Mouse (Mus musculus): Measurements from ENCODE around the gene Trmt1. TPM values are rescaled to one million over a fixed set of nuclear protein-coding genes. Genes with fewer than 3 reads are reported as not detected.

Trmt1 gene
- polyA plus RNA-seq, 1 experiment from 2014 or later, result 61.5 TPM

DNA sequence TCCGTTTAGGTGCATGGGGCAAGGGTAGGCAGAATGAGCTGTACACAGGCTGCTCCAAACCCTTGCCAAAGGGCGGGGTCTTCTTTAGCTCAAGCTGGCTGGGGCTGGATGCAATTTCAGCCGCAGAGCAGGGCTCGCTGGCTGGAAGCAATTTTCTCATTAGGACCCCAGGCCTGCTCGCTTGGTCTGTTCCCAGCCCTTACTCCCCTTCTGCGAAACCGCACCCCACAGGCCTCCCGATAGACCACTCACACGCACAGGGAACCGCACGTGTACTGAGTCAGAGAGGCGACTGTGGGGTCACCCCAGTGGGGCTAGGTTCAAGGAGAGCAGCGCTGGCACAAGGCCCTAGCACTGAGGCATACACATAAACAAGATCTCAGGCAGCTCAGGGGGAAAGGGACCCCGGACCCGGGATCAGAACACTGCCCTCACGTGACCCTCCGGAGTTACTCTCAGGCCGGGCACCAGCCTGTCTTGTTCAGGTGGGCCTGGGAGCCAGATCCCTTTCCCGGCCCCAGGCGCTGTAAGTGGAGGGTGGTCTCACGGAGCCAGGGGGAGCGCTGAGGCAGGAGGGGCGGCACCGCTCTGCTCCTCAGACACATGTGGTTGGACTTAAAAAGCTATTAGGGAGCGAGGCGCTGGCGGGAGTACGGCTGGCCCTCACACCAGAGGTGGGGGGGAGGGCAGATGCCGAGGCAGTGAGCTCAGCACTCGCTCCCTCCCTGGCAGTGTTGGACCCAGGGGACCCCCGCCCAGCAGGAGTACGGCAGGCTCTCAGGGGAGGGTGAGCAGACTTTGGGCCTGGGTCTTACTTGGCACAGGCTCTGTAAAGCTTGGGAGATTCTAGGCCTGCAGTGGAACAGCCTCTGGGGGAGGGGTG lies 56.3 kb downstream of the Trmt1 start:
- 1% methylated on average over 32 of the region's 32 CpGs for WGBS
- peak; percentile 76 for ATAC-seq (replicated peaks; ENCODE audit: insufficient number of reproducible peaks, low FRiP score, low TSS enrichment, low read depth)
- Histone ChIP-seq H3K9me3 (replicated peaks; ENCODE audit: control insufficient read depth, low read length) (no peaks in the 10 kb centered on the region), H3K4me2 (ENCODE audit: low read depth, low read length) (peak overlapping the region; percentile 30), H3K9ac (replicated peaks; ENCODE audit: low read length) (peak overlapping the region; percentile 34), H3K4me3 (ENCODE audit: low read depth, low read length) (no peak overlapping the region), H3K4me1 (ENCODE audit: control insufficient read depth, insufficient read depth, low read length) (peaks cover 62% of the 10 kb centered on the region), H3K27me3 (ENCODE audit: control insufficient read depth, insufficient read depth, low read length) (peaks cover 42% of the 10 kb centered on the region), H3K36me3 (replicated peaks; ENCODE audit: control insufficient read depth, insufficient read depth, low read depth, low read length) (no peaks in the 10 kb centered on the region), H3K27ac (replicated peaks; ENCODE audit: low read depth, low read length) (peak overlapping the region; percentile 99)
- DNase-seq (ENCODE audit: low spot score), result peak; percentile 93

DNA sequence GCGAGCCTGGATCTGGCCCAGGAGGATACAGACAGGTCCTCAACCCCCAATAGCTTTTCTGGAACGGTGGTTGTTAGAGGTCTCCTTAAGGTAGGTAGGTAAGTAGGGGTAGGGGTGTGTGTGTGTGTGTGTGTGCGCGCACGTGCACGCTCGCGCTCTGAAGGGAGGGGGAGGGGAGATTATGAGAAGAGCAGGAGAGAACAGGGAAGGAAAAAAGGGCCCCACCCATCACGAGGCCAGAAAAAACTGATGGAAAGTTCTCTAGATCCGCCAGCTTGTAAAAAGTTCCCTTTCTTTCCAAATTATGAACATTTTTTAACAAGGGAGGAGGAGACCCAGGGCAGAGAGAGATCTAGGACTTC lies 56.9 kb downstream of the Trmt1 start:
- Histone ChIP-seq H3K9ac (replicated peaks; ENCODE audit: low read length) (peak overlapping the region; percentile 1), H3K4me1 (ENCODE audit: control insufficient read depth, insufficient read depth, low read length) (peaks cover 56% of the 10 kb centered on the region), H3K27me3 (ENCODE audit: control insufficient read depth, insufficient read depth, low read length) (peaks cover 38% of the 10 kb centered on the region), H3K4me2 (ENCODE audit: low read depth, low read length) (peak overlapping the region; percentile 30), H3K27ac (replicated peaks; ENCODE audit: low read depth, low read length) (peak overlapping the region; percentile 99), H3K9me3 (replicated peaks; ENCODE audit: control insufficient read depth, low read length) (no peaks in the 10 kb centered on the region), H3K36me3 (replicated peaks; ENCODE audit: control insufficient read depth, insufficient read depth, low read depth, low read length) (no peaks in the 10 kb centered on the region), H3K4me3 (ENCODE audit: low read depth, low read length) (no peak overlapping the region)
- DNase-seq (ENCODE audit: low spot score) (no peak), ATAC-seq (replicated peaks; ENCODE audit: insufficient number of reproducible peaks, low FRiP score, low TSS enrichment, low read depth) (no peak; the same call in 1 of the 2 replicates)
- 2% methylated on average over 10 of the region's 10 CpGs for WGBS

DNA sequence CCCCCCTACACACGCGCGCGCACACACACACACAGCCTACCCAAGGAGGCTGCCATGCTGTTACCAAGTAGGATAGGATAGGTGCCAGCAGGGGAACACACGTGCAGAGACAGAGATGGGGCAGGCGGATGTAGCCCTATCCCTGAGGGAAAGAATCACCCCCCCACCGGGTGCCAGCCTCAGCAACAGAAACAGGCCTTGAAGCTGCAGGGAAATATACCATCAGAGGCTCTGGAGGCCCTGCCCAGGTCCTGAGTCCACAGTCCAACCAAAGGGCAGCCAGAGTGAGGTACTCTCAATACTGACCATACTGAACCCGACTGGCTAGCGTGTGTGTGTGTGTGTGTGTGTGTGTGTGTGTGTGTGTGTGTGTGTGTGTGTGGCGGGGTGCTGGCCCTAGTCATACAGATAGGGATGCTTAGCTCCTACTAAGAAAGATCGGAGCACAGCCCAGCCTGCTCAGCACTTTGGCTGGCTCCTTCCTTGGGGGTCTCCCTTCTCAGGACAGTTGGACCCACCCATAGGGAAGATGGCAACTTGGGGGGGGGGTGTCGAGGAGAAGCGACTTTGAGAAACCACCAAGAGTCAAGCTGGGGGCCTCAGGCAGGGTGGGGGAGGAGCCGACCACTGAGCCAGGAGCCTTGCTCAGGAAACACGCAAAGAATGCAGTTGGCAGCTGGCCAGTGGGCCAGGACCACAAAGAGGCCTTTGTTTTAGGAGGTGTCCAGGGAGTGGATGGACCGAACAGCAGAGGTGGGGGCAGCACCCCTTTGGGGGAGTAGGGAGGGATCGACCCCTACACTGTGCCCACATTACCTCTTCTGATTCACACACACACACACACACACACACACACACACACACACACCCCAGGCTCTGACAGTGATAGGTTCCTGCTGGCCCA lies 57.7 kb downstream of the Trmt1 start:
- H3K4me1 ChIP-seq (ENCODE audit: control insufficient read depth, insufficient read depth, low read length), result peaks cover 50% of the 10 kb centered on the region
- peak; percentile 49; the same call in 1 of the 2 replicates for ATAC-seq (replicated peaks; ENCODE audit: insufficient number of reproducible peaks, low FRiP score, low TSS enrichment, low read depth)
- peak; percentile 91 for DNase-seq (ENCODE audit: low spot score)
- 1% methylated on average over 17 of the region's 17 CpGs for WGBS
- peak overlapping the region; percentile 30 for H3K4me2 ChIP-seq (ENCODE audit: low read depth, low read length)
- peaks cover 37% of the 10 kb centered on the region for H3K27me3 ChIP-seq (ENCODE audit: control insufficient read depth, insufficient read depth, low read length)
- H3K9me3 ChIP-seq (replicated peaks; ENCODE audit: control insufficient read depth, low read length), result no peaks in the 10 kb centered on the region
- no peaks in the 10 kb centered on the region for H3K36me3 ChIP-seq (replicated peaks; ENCODE audit: control insufficient read depth, insufficient read depth, low read depth, low read length)
- H3K9ac ChIP-seq (replicated peaks; ENCODE audit: low read length), result peak overlapping the region; percentile 37
- H3K4me3 ChIP-seq (ENCODE audit: low read depth, low read length), result 0 out of 2 replicates have a peak overlapping the region, but pooled peaks have one; percentile 5
- peak overlapping the region; percentile 99 for H3K27ac ChIP-seq (replicated peaks; ENCODE audit: low read depth, low read length)

DNA sequence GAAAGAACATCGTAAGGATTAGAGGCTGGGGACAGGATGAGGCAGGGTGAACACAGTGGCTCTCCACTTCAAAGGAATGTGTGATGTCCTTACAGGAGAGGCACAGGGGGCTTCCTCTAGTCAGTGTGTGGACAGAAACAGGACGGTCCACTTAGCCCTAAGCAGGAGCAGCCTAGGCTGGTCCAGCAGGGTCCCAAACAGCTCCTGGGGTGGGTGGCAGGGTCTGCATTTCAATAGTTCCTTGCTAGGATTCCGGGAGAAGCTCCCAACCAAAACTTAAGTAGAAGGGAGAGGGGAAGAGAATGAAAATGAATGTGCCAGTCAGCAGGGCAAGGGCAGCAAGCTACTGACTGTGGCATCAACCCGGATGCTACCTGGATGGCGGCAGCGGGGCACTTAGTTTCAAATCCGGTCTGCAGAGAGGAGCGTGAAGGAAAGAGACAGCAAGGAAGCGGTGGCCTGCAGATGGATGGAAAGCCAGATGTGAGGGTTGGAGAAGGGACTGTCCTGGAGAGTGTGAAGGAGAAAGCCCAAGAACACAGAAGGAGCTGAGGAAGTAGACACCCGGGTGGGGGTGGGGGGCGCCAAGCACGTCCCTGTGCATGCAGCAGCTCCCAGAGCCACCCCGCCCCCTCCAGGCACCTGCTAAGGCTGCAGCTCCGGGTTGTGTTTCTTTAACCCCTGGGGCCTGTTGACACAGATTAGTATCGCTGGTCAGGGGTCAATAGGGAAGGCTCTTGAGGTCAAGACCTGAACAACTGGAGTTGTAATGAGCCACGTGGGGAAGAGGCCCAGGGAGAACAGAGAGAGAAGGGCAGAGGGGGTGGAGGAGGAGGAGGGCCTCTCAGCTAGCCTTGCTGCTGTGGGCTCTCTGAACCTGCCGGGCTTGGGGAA lies 59.2 kb downstream of the Trmt1 start:
- Histone ChIP-seq H3K9me3 (replicated peaks; ENCODE audit: control insufficient read depth, low read length) (no peaks in the 10 kb centered on the region), H3K27me3 (ENCODE audit: control insufficient read depth, insufficient read depth, low read length) (peaks cover 45% of the 10 kb centered on the region), H3K4me1 (ENCODE audit: control insufficient read depth, insufficient read depth, low read length) (peaks cover 46% of the 10 kb centered on the region), H3K27ac (replicated peaks; ENCODE audit: low read depth, low read length) (peak overlapping the region; percentile 99), H3K9ac (replicated peaks; ENCODE audit: low read length) (peak overlapping the region; percentile 32), H3K36me3 (replicated peaks; ENCODE audit: control insufficient read depth, insufficient read depth, low read depth, low read length) (no peaks in the 10 kb centered on the region), H3K4me3 (ENCODE audit: low read depth, low read length) (no peak overlapping the region), H3K4me2 (ENCODE audit: low read depth, low read length) (no peak overlapping the region)
- ATAC-seq (replicated peaks; ENCODE audit: insufficient number of reproducible peaks, low FRiP score, low TSS enrichment, low read depth) (no peak), DNase-seq (ENCODE audit: low spot score) (peak; percentile 75)
- WGBS, result under 1% methylated on average over 17 of the region's 17 CpGs

Other genes with a start within 250 kb of the Trmt1 start
- gene Ier2, start 23.5 kb upstream of the Trmt1 start, polyA plus RNA-seq (2014; fragmentation: Nextera tagmentation; extraction: Ambion mirVana), result 86.9 and 89.6 TPM in 2 replicates
- 21.0 and 21.1 TPM in 2 replicates for gene Nacc1, start 1.6 kb downstream of the Trmt1 start, polyA plus RNA-seq (2014; fragmentation: Nextera tagmentation; extraction: Ambion mirVana)
- 4.6 and 5.3 TPM in 2 replicates for gene Lyl1, start 15.2 kb downstream of the Trmt1 start, polyA plus RNA-seq (2014; fragmentation: Nextera tagmentation; extraction: Ambion mirVana)
- gene G430095P16Rik, start 36.7 kb downstream of the Trmt1 start, polyA plus RNA-seq (2014; fragmentation: Nextera tagmentation; extraction: Ambion mirVana), result 3.6 and 5.7 TPM in 2 replicates
- 5.9 and 6.8 TPM in 2 replicates for gene Nfix, start 114.0 kb downstream of the Trmt1 start, polyA plus RNA-seq (2014; fragmentation: Nextera tagmentation; extraction: Ambion mirVana)
- gene Dand5, start 136.5 kb downstream of the Trmt1 start, polyA plus RNA-seq (2014; fragmentation: Nextera tagmentation; extraction: Ambion mirVana), result 3.6 and 3.8 TPM in 2 replicates
- gene Gadd45gip1, start 145.2 kb downstream of the Trmt1 start, polyA plus RNA-seq (2014; fragmentation: Nextera tagmentation; extraction: Ambion mirVana), result 41.5 and 42.3 TPM in 2 replicates
- 79.6 and 88.2 TPM in 2 replicates for gene Rad23a, start 154.4 kb downstream of the Trmt1 start, polyA plus RNA-seq (2014; fragmentation: Nextera tagmentation; extraction: Ambion mirVana)
- gene Calr, start 160.6 kb downstream of the Trmt1 start, polyA plus RNA-seq (2014; fragmentation: Nextera tagmentation; extraction: Ambion mirVana), result 815 and 826 TPM in 2 replicates
- 73.0 and 85.7 TPM in 2 replicates for gene Farsa, start 170.7 kb downstream of the Trmt1 start, polyA plus RNA-seq (2014; fragmentation: Nextera tagmentation; extraction: Ambion mirVana)
- gene Syce2, start 185.8 kb downstream of the Trmt1 start, polyA plus RNA-seq (2014; fragmentation: Nextera tagmentation; extraction: Ambion mirVana), result 89.2 and 89.9 TPM in 2 replicates
- gene Gcdh, start 207.6 kb downstream of the Trmt1 start, polyA plus RNA-seq (2014; fragmentation: Nextera tagmentation; extraction: Ambion mirVana), result 40.3 and 40.5 TPM in 2 replicates
- 11.1 and 14.4 TPM in 2 replicates for gene Klf1, start 215.6 kb downstream of the Trmt1 start, polyA plus RNA-seq (2014; fragmentation: Nextera tagmentation; extraction: Ambion mirVana)
- 5.5 and 7.2 TPM in 2 replicates for gene Dnase2a, start 222.3 kb downstream of the Trmt1 start, polyA plus RNA-seq (2014; fragmentation: Nextera tagmentation; extraction: Ambion mirVana)